Mouse (Mus musculus) hindbrain, embryonic 14.5 days (tissue): ENCODE data around the gene Pax2. TPM values are rescaled to one million over a fixed set of nuclear protein-coding genes. Genes with fewer than 3 reads are reported as not detected.

Source experiments
- ATAC-seq: fragments of 200-750 bp; cut with Nextera tagmentation; 2 replicates; pipeline ENCODE4 v1.8.0; 2017; ENCODE audit warnings: moderate number of reproducible peaks, mild to moderate bottlenecking, moderate TSS enrichment, moderate library complexity; ENCODE audit not compliant: low FRiP score
- DNase-seq: peaks from one replicate; pipeline ENCODE4 v3.0.0-alpha.2; 2015; ENCODE audit warnings: low spot score
- H3K27ac ChIP-seq: fragments of 300-500 bp; sonication (generic); 2 replicates; pipeline ENCODE4 v1.5.1; 2014; ENCODE audit warnings: mild to moderate bottlenecking, moderate library complexity
- H3K27me3 ChIP-seq: fragments of 300-500 bp; sonication (generic); 2 replicates; pipeline ENCODE4 v1.6.1; 2014; ENCODE audit warnings: mild to moderate bottlenecking, low read length, mixed read lengths; ENCODE audit not compliant: control insufficient read depth, insufficient read depth
- H3K36me3 ChIP-seq: fragments of 300-500 bp; sonication (generic); replicated peaks from 2 replicates; pipeline ENCODE4 v1.6.1; 2014; ENCODE audit not compliant: control insufficient read depth, insufficient read depth
- H3K4me1 ChIP-seq: fragments of 300-500 bp; sonication (generic); replicated peaks from 2 replicates; pipeline ENCODE4 v1.6.1; 2014; ENCODE audit warnings: antibody characterized with exemption, low read length, mixed read lengths; ENCODE audit not compliant: control insufficient read depth, insufficient read depth
- H3K4me2 ChIP-seq: fragments of 300-500 bp; sonication (generic); replicated peaks from 2 replicates; pipeline ENCODE4 v1.6.1; 2014; ENCODE audit warnings: mild to moderate bottlenecking, moderate library complexity
- H3K4me3 ChIP-seq: fragments of 300-500 bp; sonication (generic); replicated peaks from 2 replicates; pipeline ENCODE4 v1.5.1; 2014; ENCODE audit warnings: mild to moderate bottlenecking, low read length
- H3K9ac ChIP-seq: fragments of 300-500 bp; sonication (generic); 2 replicates; pipeline ENCODE4 v1.6.1; 2014
- H3K9me3 ChIP-seq: fragments of 300-500 bp; sonication (generic); 2 replicates; pipeline ENCODE4 v1.6.1; 2016; ENCODE audit warnings: low read length; ENCODE audit not compliant: control insufficient read depth
- WGBS: fragments of 180-500 bp; shearing (Covaris S2); extraction: QIAGEN DNeasy Blood & Tissue Kit; methylation state at CpG from one replicate; pipeline ENCODE4 v1.1.7; 2014; 5-methylcytosine and 5-hydroxymethylcytosine counted together
- microRNA-seq: library from miRNA; unstranded; fragments of <30 nt; microRNA quantifications from one replicate; pipeline ENCODE4, GENCODE M21; 2016
- polyA plus RNA-seq: library from polyadenylated mRNA; unstranded; fragments of >200 nt; fragmentation: Nextera tagmentation; extraction: Ambion mirVana; gene quantifications from 2 replicates; pipeline ENCODE4 v1.2.1, GENCODE M21; 2014

The Pax2 gene
- polyA plus RNA-seq, 1 experiment from 2014 or later: 22.1 TPM

GRCm38 (mm10) chr19:44882552-44883024 is 126.7 kb downstream of the Pax2 start:
- WGBS: under 1% methylated on average over 31 of the region's 31 CpGs

GRCm38 (mm10) chr19:44884331-44884730 is 128.5 kb downstream of the Pax2 start:
- Histone ChIP-seq H3K9ac (no peak overlapping the region), H3K27ac (no peak overlapping the region), H3K9me3 (no peaks in the 10 kb centered on the region), H3K4me1 (peaks cover 25% of the 10 kb centered on the region), H3K4me3 (no peak overlapping the region), H3K27me3 (peaks cover 50% of the 10 kb centered on the region; the same call in 1 of the 2 replicates), H3K4me2 (no peak overlapping the region), H3K36me3 (no peaks in the 10 kb centered on the region)
- 47% methylated on average over 3 of the region's 3 CpGs for WGBS
- no peak for ATAC-seq
- DNase-seq: no peak

More at GRCm38 (mm10) chr19:44882552-44883024, 126.7 kb downstream of the Pax2 start:
- ATAC-seq (peak; percentile 68), DNase-seq (peak; percentile 60)
- no peaks in the 10 kb centered on the region for H3K36me3 ChIP-seq
- peak overlapping the region; percentile 62 for H3K4me2 ChIP-seq
- peaks cover 25% of the 10 kb centered on the region for H3K4me1 ChIP-seq
- H3K4me3 ChIP-seq: peak overlapping the region; percentile 32
- no peaks in the 10 kb centered on the region for H3K9me3 ChIP-seq
- H3K27ac ChIP-seq: peak overlapping the region; percentile 89
- peak overlapping the region; percentile 63 for H3K9ac ChIP-seq
- H3K27me3 ChIP-seq: peaks cover 49% of the 10 kb centered on the region; the same call in 1 of the 2 replicates

- no peak for ATAC-seq
- no peak overlapping the region for H3K27ac ChIP-seq
- 36% methylated on average over 3 of the region's 3 CpGs for WGBS
- H3K9me3 ChIP-seq: no peaks in the 10 kb centered on the region
- H3K36me3 ChIP-seq: no peaks in the 10 kb centered on the region
- H3K4me2 ChIP-seq: no peak overlapping the region
- H3K4me3 ChIP-seq: no peak overlapping the region
- DNase-seq: no peak
- H3K27me3 ChIP-seq: peaks cover 61% of the 10 kb centered on the region
- peaks cover 16% of the 10 kb centered on the region for H3K4me1 ChIP-seq
- no peak overlapping the region for H3K9ac ChIP-seq
These were observed 130.6 kb downstream of the Pax2 start for GRCm38 (mm10) chr19:44886475-44886874.

Small RNA genes within 50 kb of the gene (microRNA-seq; reads per million reads assigned to microRNA genes)
- gene Mir6405: not detected

Other genes starting within 250 kb of the Pax2 start
- gene Sec31b, start 210.2 kb upstream of the Pax2 start, polyA plus RNA-seq: 0.21 and 0.25 TPM in 2 replicates
- gene Gm20538, start 203.2 kb upstream of the Pax2 start, polyA plus RNA-seq: not detected in 2 replicates
- gene Ndufb8, start 200.6 kb upstream of the Pax2 start, polyA plus RNA-seq: 724 and 765 TPM in 2 replicates
- 19.3 and 20.6 TPM in 2 replicates for gene Hif1an, start 193.2 kb upstream of the Pax2 start, polyA plus RNA-seq
- 33.1 and 34.8 TPM in 2 replicates for gene Slf2, start 175.1 kb downstream of the Pax2 start, polyA plus RNA-seq
- 19.4 and 19.5 TPM in 2 replicates for gene Sema4g, start 233.1 kb downstream of the Pax2 start, polyA plus RNA-seq
- gene Twnk, start 249.6 kb downstream of the Pax2 start, polyA plus RNA-seq: 7.1 and 9.4 TPM in 2 replicates